Mouse (Mus musculus) liver, adult 2 months (tissue): ENCODE results near the gene B3galt1.

Experiments
- CTCF ChIP-seq: fragments of 200-500 bp; IDR thresholded peaks from 2 replicates; pipeline ENCODE4 v1.5.1; 2011; ENCODE audit warnings: low read depth, low read length, control low read depth
- POLR2A ChIP-seq: fragments of 200-500 bp; IDR thresholded peaks from 2 replicates; pipeline ENCODE4 v1.6.1; 2011; ENCODE audit warnings: low read length, control low read depth; ENCODE audit not compliant: insufficient read depth; ENCODE audit errors: extremely low read depth

GRCm38 (mm10) chr2:68160566-68160965, 594.9 kb downstream of the B3galt1 start:
- TF ChIP-seq CTCF, result no peak
- no peak for TF ChIP-seq POLR2A
